Mouse (Mus musculus): ENCODE measurements around the gene Ddx5. TPM values are rescaled to one million over a fixed set of nuclear protein-coding genes. Genes with fewer than 3 reads are reported as not detected.

Gene Ddx5
- polyA plus RNA-seq (2015; fragmentation: Nextera tagmentation; extraction: Ambion mirVana) = 177 and 192 TPM in 2 replicates

GRCm38 (mm10) chr11:106788775-106789459, at the start of gene Ddx5, which contains the start of gene Cep95:
TSS of gene Ddx5 (minus strand) at chr11:106789185.
TSS of gene Cep95 (plus strand) at chr11:106789252.

GRCm38 (mm10) chr11:106779388-106780088, 9.4 kb downstream of the Ddx5 start, which contains the start of gene Polg2:
TSS of gene Polg2 (minus strand) at chr11:106779537.

GRCm38 (mm10) chr11:106751039-106752018, 37.7 kb downstream of the Ddx5 start, which contains the start of gene Milr1:
TSS of gene Milr1 (plus strand) at chr11:106751226.

GRCm38 (mm10) chr11:106750121-106750751, 38.7 kb downstream of the Ddx5 start, which contains the start of gene Pecam1:
TSS of gene Pecam1 (minus strand) at chr11:106750628.

Small RNA genes lying within 50 kb of the gene (microRNA-seq; reads per million reads assigned to microRNA genes)
- gene Gm25994 (not detected), gene Mir3064 (6.8 reads per million, percentile 15 among the genes with 10 or more reads in this experiment)

Other genes starting within 250 kb of the Ddx5 start
- gene Tex2, start 175.8 kb downstream of the Ddx5 start, polyA plus RNA-seq (2015; fragmentation: Nextera tagmentation; extraction: Ambion mirVana) = 7.4 and 9.2 TPM in 2 replicates
- gene Pecam1, start 38.6 kb downstream of the Ddx5 start, polyA plus RNA-seq (2015; fragmentation: Nextera tagmentation; extraction: Ambion mirVana) = 28.9 and 30.1 TPM in 2 replicates
- gene Milr1, start 38.0 kb downstream of the Ddx5 start, polyA plus RNA-seq (2015; fragmentation: Nextera tagmentation; extraction: Ambion mirVana) = 2.4 and 4.6 TPM in 2 replicates
- gene Polg2, start 9.6 kb downstream of the Ddx5 start, polyA plus RNA-seq (2015; fragmentation: Nextera tagmentation; extraction: Ambion mirVana) = 6.6 and 7.2 TPM in 2 replicates
- gene Cep95, start 67 bp upstream of the Ddx5 start, polyA plus RNA-seq (2015; fragmentation: Nextera tagmentation; extraction: Ambion mirVana) = 5.4 TPM in 2 replicates
- gene Smurf2, start 131.5 kb upstream of the Ddx5 start, polyA plus RNA-seq (2015; fragmentation: Nextera tagmentation; extraction: Ambion mirVana) = 8.7 and 9.2 TPM in 2 replicates
- gene Kpna2, start 210.4 kb upstream of the Ddx5 start, polyA plus RNA-seq (2015; fragmentation: Nextera tagmentation; extraction: Ambion mirVana) = 87.3 and 120 TPM in 2 replicates
- 2.2 and 4.0 TPM in 2 replicates for gene 1810010H24Rik, start 236.5 kb upstream of the Ddx5 start, polyA plus RNA-seq (2015; fragmentation: Nextera tagmentation; extraction: Ambion mirVana)